Mouse (Mus musculus) hindbrain, embryonic 15.5 days (tissue): ENCODE data around the gene Galnt7. TPM values are rescaled to one million over a fixed set of nuclear protein-coding genes. Genes with fewer than 3 reads are reported as not detected.
A peak's percentile ranks its signal among the peaks of the same experiment; 100 is the strongest.

Source experiments
- ATAC-seq: fragments of 200-750 bp; cut with Nextera tagmentation; 2 replicates; pipeline ENCODE4 v1.8.0; 2017; ENCODE audit warnings: low read depth, moderate number of reproducible peaks, moderate TSS enrichment; ENCODE audit not compliant: low FRiP score
- H3K27ac ChIP-seq: fragments of 300-500 bp; sonication (generic); replicated peaks from 2 replicates; pipeline ENCODE4 v1.5.1; 2015; ENCODE audit warnings: mild to moderate bottlenecking, inconsistent platforms
- H3K27me3 ChIP-seq: fragments of 300-500 bp; sonication (generic); 2 replicates; pipeline ENCODE4 v1.6.1; 2015; ENCODE audit warnings: control low read depth, inconsistent platforms
- H3K36me3 ChIP-seq: fragments of 300-500 bp; sonication (generic); 2 replicates; pipeline ENCODE4 v1.6.1; 2015; ENCODE audit warnings: control low read depth, inconsistent platforms
- H3K4me1 ChIP-seq: fragments of 300-500 bp; sonication (generic); replicated peaks from 2 replicates; pipeline ENCODE4 v1.6.1; 2015; ENCODE audit warnings: control low read depth, inconsistent platforms
- H3K4me2 ChIP-seq: fragments of 300-500 bp; sonication (generic); 2 replicates; pipeline ENCODE4 v1.6.1; 2015; ENCODE audit warnings: moderate library complexity, mild to moderate bottlenecking, inconsistent platforms
- H3K4me3 ChIP-seq: fragments of 300-500 bp; sonication (generic); 2 replicates; pipeline ENCODE4 v1.5.1; 2015; ENCODE audit warnings: mild to moderate bottlenecking, inconsistent platforms
- H3K9ac ChIP-seq: fragments of 300-500 bp; sonication (generic); 2 replicates; pipeline ENCODE4 v1.6.1; 2015; ENCODE audit warnings: inconsistent platforms
- H3K9me3 ChIP-seq: fragments of 300-500 bp; sonication (generic); 2 replicates; pipeline ENCODE4 v1.6.1; 2016; ENCODE audit warnings: control low read depth, inconsistent platforms
- WGBS: fragments of 180-500 bp; shearing (Covaris S2); methylation state at CpG from one replicate; pipeline ENCODE4 v1.1.7; 2015; 5-methylcytosine and 5-hydroxymethylcytosine counted together
- polyA plus RNA-seq: library from polyadenylated mRNA; unstranded; fragments of >200 nt; fragmentation: Nextera tagmentation; extraction: Ambion mirVana; gene quantifications from 2 replicates; pipeline ENCODE4 v1.2.1, GENCODE M21; 2015

The Galnt7 gene
- polyA plus RNA-seq, 1 experiment from 2014 or later: 12.5 TPM

- Histone ChIP-seq H3K4me2 (no peak overlapping the region), H3K4me1 (0 out of 2 replicates have a peak, but pooled peaks cover 6% of the 10 kb centered on the region), H3K4me3 (no peak overlapping the region), H3K9me3 (no peaks in the 10 kb centered on the region), H3K36me3 (no peaks in the 10 kb centered on the region), H3K9ac (no peak overlapping the region), H3K27ac (no peak overlapping the region), H3K27me3 (no peaks in the 10 kb centered on the region)
- 16% methylated on average over 7 of the region's 7 CpGs for WGBS
- peak; percentile 61 for ATAC-seq
Measured at GRCm38 (mm10) chr8:57576238-57576637, 76.6 kb downstream of the Galnt7 start.

GRCm38 (mm10) chr8:57575336-57575735 is 77.5 kb downstream of the Galnt7 start:
- ATAC-seq: no peak

GRCm38 (mm10) chr8:57574398-57574797 is 78.4 kb downstream of the Galnt7 start:
- WGBS: 9% methylated on average over 7 of the region's 7 CpGs
- H3K27ac ChIP-seq: no peak overlapping the region
- H3K9ac ChIP-seq: no peak overlapping the region
- H3K4me3 ChIP-seq: no peak overlapping the region
- no peaks in the 10 kb centered on the region for H3K9me3 ChIP-seq
- peaks cover 7% of the 10 kb centered on the region; the same call in 1 of the 2 replicates for H3K4me1 ChIP-seq
- H3K36me3 ChIP-seq: no peaks in the 10 kb centered on the region
- H3K27me3 ChIP-seq: no peaks in the 10 kb centered on the region
- ATAC-seq: peak; percentile 77; the same call in 1 of the 2 replicates
- no peak overlapping the region for H3K4me2 ChIP-seq

More at GRCm38 (mm10) chr8:57575336-57575735, 77.5 kb downstream of the Galnt7 start:
- H3K9me3 ChIP-seq: no peaks in the 10 kb centered on the region
- 0 out of 2 replicates have a peak, but pooled peaks cover 6% of the 10 kb centered on the region for H3K4me1 ChIP-seq
- no peak overlapping the region for H3K27ac ChIP-seq
- 85% methylated on average over 9 of the region's 9 CpGs for WGBS
- no peak overlapping the region for H3K4me3 ChIP-seq
- no peaks in the 10 kb centered on the region for H3K27me3 ChIP-seq
- H3K4me2 ChIP-seq: no peak overlapping the region
- no peak overlapping the region for H3K9ac ChIP-seq
- no peaks in the 10 kb centered on the region for H3K36me3 ChIP-seq

- Histone ChIP-seq H3K4me3 (no peak overlapping the region), H3K36me3 (no peaks in the 10 kb centered on the region), H3K27me3 (no peaks in the 10 kb centered on the region), H3K9ac (no peak overlapping the region), H3K4me2 (no peak overlapping the region), H3K9me3 (no peaks in the 10 kb centered on the region), H3K4me1 (peaks cover 13% of the 10 kb centered on the region), H3K27ac (no peak overlapping the region)
- ATAC-seq: no peak
- 77% methylated on average over 6 of the region's 6 CpGs for WGBS
Measured at GRCm38 (mm10) chr8:57573844-57574243, 79.0 kb downstream of the Galnt7 start.

GRCm38 (mm10) chr8:57569886-57570285 is 82.9 kb downstream of the Galnt7 start:
- no peak overlapping the region for H3K27ac ChIP-seq
- H3K4me2 ChIP-seq: no peak overlapping the region
- H3K27me3 ChIP-seq: no peaks in the 10 kb centered on the region
- no peak overlapping the region for H3K4me3 ChIP-seq
- no peak for ATAC-seq
- H3K9me3 ChIP-seq: no peaks in the 10 kb centered on the region
- WGBS: 67% methylated on average over 6 of the region's 6 CpGs
- peaks cover 20% of the 10 kb centered on the region for H3K4me1 ChIP-seq
- H3K36me3 ChIP-seq: no peaks in the 10 kb centered on the region
- no peak overlapping the region for H3K9ac ChIP-seq

GRCm38 (mm10) chr8:57569400-57569795 is 83.4 kb downstream of the Galnt7 start:
- H3K27ac ChIP-seq: no peak overlapping the region

GRCm38 (mm10) chr8:57568633-57569399 is 84.0 kb downstream of the Galnt7 start:
- Histone ChIP-seq H3K4me2 (no peak overlapping the region), H3K4me3 (no peak overlapping the region), H3K27me3 (no peaks in the 10 kb centered on the region), H3K9ac (no peak overlapping the region), H3K9me3 (no peaks in the 10 kb centered on the region), H3K4me1 (peaks cover 20% of the 10 kb centered on the region), H3K36me3 (no peaks in the 10 kb centered on the region), H3K27ac (no peak overlapping the region)
- ATAC-seq: peak; percentile 33; the same call in 1 of the 2 replicates
- 56% methylated on average over 18 of the region's 18 CpGs for WGBS

More at GRCm38 (mm10) chr8:57569400-57569795, 83.4 kb downstream of the Galnt7 start:
- no peak overlapping the region for H3K4me3 ChIP-seq
- H3K4me1 ChIP-seq: peaks cover 20% of the 10 kb centered on the region
- no peaks in the 10 kb centered on the region for H3K36me3 ChIP-seq
- WGBS: 55% methylated on average over 11 of the region's 11 CpGs
- no peak overlapping the region for H3K4me2 ChIP-seq
- no peak overlapping the region for H3K9ac ChIP-seq
- peak; percentile 32; the same call in 1 of the 2 replicates for ATAC-seq
- H3K27me3 ChIP-seq: no peaks in the 10 kb centered on the region
- H3K9me3 ChIP-seq: no peaks in the 10 kb centered on the region

- Histone ChIP-seq H3K27ac (no peak overlapping the region), H3K4me3 (no peak overlapping the region), H3K9ac (no peak overlapping the region)
Measured at GRCm38 (mm10) chr8:57567998-57568397, 84.8 kb downstream of the Galnt7 start.

GRCm38 (mm10) chr8:57565039-57565438 is 87.8 kb downstream of the Galnt7 start:
- Histone ChIP-seq H3K4me2 (no peak overlapping the region), H3K4me1 (peaks cover 20% of the 10 kb centered on the region), H3K4me3 (no peak overlapping the region), H3K27me3 (no peaks in the 10 kb centered on the region), H3K36me3 (no peaks in the 10 kb centered on the region), H3K9ac (no peak overlapping the region), H3K27ac (no peak overlapping the region), H3K9me3 (no peaks in the 10 kb centered on the region)
- WGBS: 79% methylated on average over 6 of the region's 6 CpGs
- ATAC-seq: no peak

More at GRCm38 (mm10) chr8:57567998-57568397, 84.8 kb downstream of the Galnt7 start:
- no peak for ATAC-seq
- 79% methylated on average over 7 of the region's 7 CpGs for WGBS
- Histone ChIP-seq H3K36me3 (no peaks in the 10 kb centered on the region), H3K9me3 (no peaks in the 10 kb centered on the region), H3K27me3 (no peaks in the 10 kb centered on the region), H3K4me1 (peaks cover 20% of the 10 kb centered on the region), H3K4me2 (no peak overlapping the region)

GRCm38 (mm10) chr8:57563726-57564125 is 89.1 kb downstream of the Galnt7 start:
- no peak overlapping the region for H3K27ac ChIP-seq
- no peaks in the 10 kb centered on the region for H3K27me3 ChIP-seq
- H3K36me3 ChIP-seq: no peaks in the 10 kb centered on the region
- H3K9me3 ChIP-seq: no peaks in the 10 kb centered on the region
- no peak for ATAC-seq
- H3K4me1 ChIP-seq: peaks cover 12% of the 10 kb centered on the region; the same call in 1 of the 2 replicates
- no peak overlapping the region for H3K4me3 ChIP-seq
- H3K9ac ChIP-seq: no peak overlapping the region
- no peak overlapping the region for H3K4me2 ChIP-seq
- WGBS: 94% methylated on average over 15 of the region's 15 CpGs

GRCm38 (mm10) chr8:57562741-57563140 is 90.1 kb downstream of the Galnt7 start:
- H3K9me3 ChIP-seq: no peaks in the 10 kb centered on the region
- H3K36me3 ChIP-seq: no peaks in the 10 kb centered on the region
- H3K27me3 ChIP-seq: no peaks in the 10 kb centered on the region
- H3K4me2 ChIP-seq: no peak overlapping the region
- ATAC-seq: no peak
- no peak overlapping the region for H3K9ac ChIP-seq
- no peak overlapping the region for H3K4me3 ChIP-seq
- 89% methylated on average over 3 of the region's 3 CpGs for WGBS
- no peak overlapping the region for H3K27ac ChIP-seq
- H3K4me1 ChIP-seq: peaks cover 2% of the 10 kb centered on the region; the same call in 1 of the 2 replicates

- H3K9ac ChIP-seq: no peak overlapping the region
- no peak overlapping the region for H3K4me2 ChIP-seq
- no peaks in the 10 kb centered on the region for H3K9me3 ChIP-seq
- WGBS: 86% methylated on average over 9 of the region's 9 CpGs
- no peak overlapping the region for H3K27ac ChIP-seq
- ATAC-seq: peak; percentile 23; the same call in 1 of the 2 replicates
- no peaks in the 10 kb centered on the region for H3K4me1 ChIP-seq
- H3K27me3 ChIP-seq: no peaks in the 10 kb centered on the region
- no peaks in the 10 kb centered on the region for H3K36me3 ChIP-seq
- no peak overlapping the region for H3K4me3 ChIP-seq
Measured at GRCm38 (mm10) chr8:57560926-57561325, 91.9 kb downstream of the Galnt7 start.
